Mouse (Mus musculus) megakaryocyte, embryonic 14.5 days (primary cell): ENCODE measurements at regions not wholly inside any gene's neighbourhood (a gene's known extent, or its start where the extent isn't known, plus 50 kb on each side); places are given as distances from the start of the nearest gene placed in this dataset.

ENCODE experiments used
- FLI1 ChIP-seq: IDR thresholded peaks from 2 replicates; pipeline ENCODE4 v1.6.1; 2012; ENCODE audit warnings: low read length, inconsistent platforms, mixed read lengths
- GATA1 ChIP-seq: IDR thresholded peaks from 3 replicates; pipeline ENCODE4 v1.6.1; 2012; ENCODE audit warnings: mixed read lengths, low read length, inconsistent platforms, borderline replicate concordance

- TF ChIP-seq GATA1, result no peak
- TF ChIP-seq FLI1, result no peak
Measured at GRCm38 (mm10) chr3:31444311-31444710, 134.1 kb upstream of the Slc7a14 start.
